In genomic region chr9:30756796-30757195, GRCm38 (mm10) we compare ENCODE assay signal across 27 mouse cellular contexts.
"Had no signal": no experiment of that assay in that cellular context is flagged by ENCODE, and none has a peak within 500 bp of the region (broad histone marks: within the 10 kb centered on the region; RNA-seq: fewer than 3 reads in every experiment).

No protein-coding gene starts in this region.

- H3K27me3 ChIP-seq: embryonic facial prominence, embryonic 12.5 days; embryonic facial prominence, embryonic 13.5 days; embryonic facial prominence, embryonic 15.5 days; forebrain, embryonic 12.5 days; forebrain, embryonic 13.5 days; forebrain, embryonic 15.5 days had no signal

- H3K9me3 ChIP-seq: embryonic facial prominence, embryonic 10.5 days; embryonic facial prominence, embryonic 12.5 days; embryonic facial prominence, embryonic 13.5 days; embryonic facial prominence, embryonic 15.5 days; forebrain, embryonic 10.5 days; forebrain, embryonic 12.5 days; forebrain, embryonic 13.5 days; forebrain, embryonic 15.5 days had no signal

- H3K27ac ChIP-seq: embryonic facial prominence, embryonic 10.5 days; embryonic facial prominence, embryonic 12.5 days; embryonic facial prominence, embryonic 13.5 days; embryonic facial prominence, embryonic 15.5 days; forebrain, embryonic 10.5 days; forebrain, embryonic 12.5 days; forebrain, embryonic 13.5 days; forebrain, embryonic 15.5 days; heart, adult 2 months had no signal

- H3K4me3 ChIP-seq: embryonic facial prominence, embryonic 10.5 days; embryonic facial prominence, embryonic 12.5 days; embryonic facial prominence, embryonic 13.5 days; embryonic facial prominence, embryonic 15.5 days; erythroblast, embryonic 14.5 days; forebrain, embryonic 10.5 days; forebrain, embryonic 12.5 days; forebrain, embryonic 13.5 days; forebrain, embryonic 15.5 days; heart, adult 2 months had no signal

- H3K9ac ChIP-seq: embryonic facial prominence, embryonic 12.5 days; embryonic facial prominence, embryonic 13.5 days; embryonic facial prominence, embryonic 15.5 days; forebrain, embryonic 12.5 days; forebrain, embryonic 13.5 days; forebrain, embryonic 15.5 days; forebrain, postnatal 0 days had no signal

- ATAC-seq: forebrain, embryonic 13.5 days; forebrain, embryonic 14.5 days; forebrain, embryonic 15.5 days; forebrain, embryonic 16.5 days; forebrain, postnatal 0 days had no signal

- H3K36me3 ChIP-seq: embryonic facial prominence, embryonic 10.5 days; embryonic facial prominence, embryonic 12.5 days; embryonic facial prominence, embryonic 13.5 days; embryonic facial prominence, embryonic 15.5 days; forebrain, embryonic 10.5 days; forebrain, embryonic 12.5 days; forebrain, embryonic 15.5 days had no signal

- H3K4me1 ChIP-seq: embryonic facial prominence, embryonic 10.5 days; embryonic facial prominence, embryonic 12.5 days; embryonic facial prominence, embryonic 13.5 days; embryonic facial prominence, embryonic 15.5 days; forebrain, embryonic 10.5 days; forebrain, embryonic 12.5 days; forebrain, embryonic 13.5 days; forebrain, embryonic 15.5 days had no signal

- H3K4me2 ChIP-seq: embryonic facial prominence, embryonic 12.5 days; embryonic facial prominence, embryonic 13.5 days; embryonic facial prominence, embryonic 15.5 days; forebrain, embryonic 12.5 days; forebrain, embryonic 13.5 days; forebrain, embryonic 15.5 days had no signal

- DNase-seq: cerebellum, adult 18-20 months; cerebellum, adult 2 months; cerebellum, adult 8-10 months; cerebellum, adult 9-10 months; cerebellum, adult 9-11 months; cerebellum, postnatal 10 days; cerebellum, postnatal 14 days; cerebellum, postnatal 25 days; cerebellum, postnatal 36 days; embryo, embryonic 11 days; forebrain, postnatal 0 days; gastrocnemius, postnatal 10 days; gastrocnemius, postnatal 14 days; gastrocnemius, postnatal 25 days; gastrocnemius, postnatal 36 days had no signal
